16 mouse cellular contexts compared by ENCODE assay signal in genomic region chr4:141058835-141059234, GRCm38 (mm10). TPM values are rescaled to one million over a fixed set of nuclear protein-coding genes. Genes with fewer than 3 reads are reported as not detected.
DNase-seq lines count a peak whose midpoint lies in the region; ATAC-seq lines count a peak whose summit lies in the region.
"Had no signal": no experiment of that assay in that cellular context is flagged by ENCODE, and none has a peak within 500 bp of the region (broad histone marks: within the 10 kb centered on the region; RNA-seq: fewer than 3 reads in every experiment).

No protein-coding gene starts in this region.

- H3K9ac ChIP-seq in embryonic facial prominence, embryonic 12.5 days, result no peak overlapping the region
- H3K9ac ChIP-seq in limb, embryonic 13.5 days, result peak overlapping the region; percentile 2; the same call in 1 of the 2 replicates

- 0 out of 2 replicates have a peak overlapping the region, but pooled peaks have one; percentile 65 for H3K4me2 ChIP-seq in embryonic facial prominence, embryonic 12.5 days (replicated peaks)
- H3K4me2 ChIP-seq in limb, embryonic 13.5 days (replicated peaks), result peak overlapping the region; percentile 77; the same call in 1 of the 2 replicates

- H3K27me3 ChIP-seq in embryonic facial prominence, embryonic 12.5 days, result no peaks in the 10 kb centered on the region
- no peaks in the 10 kb centered on the region for H3K27me3 ChIP-seq in limb, embryonic 13.5 days

- no peaks in the 10 kb centered on the region for H3K9me3 ChIP-seq in embryonic facial prominence, embryonic 12.5 days
- H3K9me3 ChIP-seq in limb, embryonic 13.5 days, result no peaks in the 10 kb centered on the region
- H3K9me3 ChIP-seq: G1E had no signal

- H3K36me3 ChIP-seq in embryonic facial prominence, embryonic 12.5 days, result peaks cover 31% of the 10 kb centered on the region; the same call in 1 of the 2 replicates
- H3K36me3 ChIP-seq in limb, embryonic 13.5 days, result peaks cover 36% of the 10 kb centered on the region

- no peak overlapping the region for H3K4me3 ChIP-seq in embryonic facial prominence, embryonic 12.5 days
- H3K4me3 ChIP-seq in limb, embryonic 13.5 days, result no peak overlapping the region

- H3K27ac ChIP-seq in embryonic facial prominence, embryonic 12.5 days, result no peak overlapping the region
- H3K27ac ChIP-seq in limb, embryonic 13.5 days, result no peak overlapping the region

- intact Hi-C loops in heart, postnatal 14 days (cut with DNase I), result no loop called here

- peaks cover 20% of the 10 kb centered on the region for H3K4me1 ChIP-seq in embryonic facial prominence, embryonic 12.5 days
- peaks cover 21% of the 10 kb centered on the region for H3K4me1 ChIP-seq in limb, embryonic 13.5 days

- 81% methylated on average over 8 of the region's 9 CpGs for whole genome bisulfite sequencing in embryonic facial prominence, embryonic 12.5 days
- WGBS in limb, embryonic 13.5 days, result 84% methylated on average over 9 of the region's 9 CpGs

- ATAC-seq in embryonic facial prominence, embryonic 12.5 days (ENCODE audit: insufficient number of reproducible peaks, insufficient read depth, low FRiP score, low TSS enrichment), result no peak
- ATAC-seq in limb, embryonic 13.5 days (ENCODE audit: low FRiP score, low read depth), result no peak
- ATAC-seq: lung, postnatal 0 days had no signal

- DNase-seq in heart, adult 11 months, result peak; percentile 90
- DNase-seq in heart, postnatal 14 days, result no peak
- DNase-seq in kidney, postnatal 10 days, result peak; percentile 9
- DNase-seq in kidney, adult 11 months, result no peak
- DNase-seq in spleen, adult 12 weeks (ENCODE audit: low spot score), result no peak
- no peak for DNase-seq in cerebellum, postnatal 10 days
- DNase-seq: adrenal gland, postnatal 10 days; gastrocnemius, postnatal 14 days; midbrain, embryonic 14.5 days had no signal

RNA-seq across cellular contexts. Expression of gene Crocc, which starts 1.5 kb away (rescaled TPM):
- 1 to 10 TPM; 6.0 to 6.2 TPM for total RNA-seq in heart, postnatal 14 days (2021)
- polyA plus RNA-seq in embryonic facial prominence, embryonic 12.5 days (2016; fragmentation: Nextera tagmentation; extraction: Ambion mirVana), result 13.2 TPM in 2 replicates
- polyA plus RNA-seq in limb, embryonic 13.5 days (2015; fragmentation: Nextera tagmentation; extraction: Ambion mirVana), result 7.2 and 8.0 TPM in 2 replicates

RNA-seq across cellular contexts. Expression of gene Necap2, which starts 19.3 kb away (rescaled TPM):
- total RNA-seq in heart, postnatal 14 days (2021), result 10 to 100 TPM; 22.2 to 22.6 TPM
- 79.8 and 84.5 TPM in 2 replicates for polyA plus RNA-seq in embryonic facial prominence, embryonic 12.5 days (2016; fragmentation: Nextera tagmentation; extraction: Ambion mirVana)
- polyA plus RNA-seq in limb, embryonic 13.5 days (2015; fragmentation: Nextera tagmentation; extraction: Ambion mirVana), result 88.7 and 92.3 TPM in 2 replicates

RNA-seq across cellular contexts. Expression of gene Spata21, which starts 29.3 kb away (rescaled TPM):
- not detected for total RNA-seq in heart, postnatal 14 days (2021)
- polyA plus RNA-seq in embryonic facial prominence, embryonic 12.5 days (2016; fragmentation: Nextera tagmentation; extraction: Ambion mirVana), result 0.14 TPM in 1 of 2 replicates, not detected in the other
- polyA plus RNA-seq in limb, embryonic 13.5 days (2015; fragmentation: Nextera tagmentation; extraction: Ambion mirVana), result 0.08 and 0.20 TPM in 2 replicates
- total RNA-seq: adrenal gland, postnatal 10 days; G1E; gastrocnemius, postnatal 14 days; liver, adult 2 months had no signal
- polyA plus RNA-seq: C2C12; G1E; heart, embryonic 14.5 days; liver, adult 2 months; midbrain, embryonic 14.5 days had no signal

RNA-seq across cellular contexts. Expression of gene Mfap2, which starts 48.6 kb away (rescaled TPM):
- total RNA-seq in heart, postnatal 14 days (2021), result 10 to 100 TPM; 24.5 to 28.1 TPM
- 646 and 656 TPM in 2 replicates for polyA plus RNA-seq in embryonic facial prominence, embryonic 12.5 days (2016; fragmentation: Nextera tagmentation; extraction: Ambion mirVana)
- 757 and 803 TPM in 2 replicates for polyA plus RNA-seq in limb, embryonic 13.5 days (2015; fragmentation: Nextera tagmentation; extraction: Ambion mirVana)
- total RNA-seq: G1E had no signal
- polyA plus RNA-seq: G1E had no signal

Comparison
In these comparisons a context has a peak if more than half of its experiments do, and no peak if none do; other contexts are left out.
1. DNase-seq: peak in heart, adult 11 months (single experiment) and kidney, postnatal 10 days (single experiment); none in heart, postnatal 14 days (0 of 2), kidney, adult 11 months (single experiment), spleen, adult 12 weeks (single experiment) and cerebellum, postnatal 10 days (0 of 2).